Mouse (Mus musculus) B cell, adult 67 days (primary cell): ENCODE data around the gene Etfdh. TPM values are rescaled to one million over a fixed set of nuclear protein-coding genes. Genes with fewer than 3 reads are reported as not detected.

Experiments
- total RNA-seq, 2 experiments: library from RNA; stranded (reverse); gene quantifications; 4 replicates each; pipeline ENCODE4 v1.2.4; 2023

Etfdh gene
- 10 to 100 TPM; 23.4 to 24.0 TPM for total RNA-seq

DNA sequence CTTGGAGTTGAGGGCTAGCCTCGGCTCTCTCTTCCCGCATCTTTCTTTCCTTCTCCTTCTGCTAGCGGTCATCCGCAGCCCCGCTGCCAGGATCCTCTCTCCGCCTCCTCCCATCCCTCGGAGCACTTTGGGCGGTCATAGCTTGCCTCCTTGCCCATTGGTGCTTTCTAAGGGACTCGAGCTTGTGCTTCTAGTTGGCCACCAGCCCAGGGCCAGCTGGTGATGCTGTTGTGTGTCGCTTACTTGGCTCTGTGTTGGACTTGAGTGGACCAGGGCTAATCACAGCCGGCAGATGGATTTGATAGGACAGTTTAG lies at the start of gene Etfdh:
Etfdh (minus strand) TSS at position 85 of the 315 bp plus-strand sequence.

DNA sequence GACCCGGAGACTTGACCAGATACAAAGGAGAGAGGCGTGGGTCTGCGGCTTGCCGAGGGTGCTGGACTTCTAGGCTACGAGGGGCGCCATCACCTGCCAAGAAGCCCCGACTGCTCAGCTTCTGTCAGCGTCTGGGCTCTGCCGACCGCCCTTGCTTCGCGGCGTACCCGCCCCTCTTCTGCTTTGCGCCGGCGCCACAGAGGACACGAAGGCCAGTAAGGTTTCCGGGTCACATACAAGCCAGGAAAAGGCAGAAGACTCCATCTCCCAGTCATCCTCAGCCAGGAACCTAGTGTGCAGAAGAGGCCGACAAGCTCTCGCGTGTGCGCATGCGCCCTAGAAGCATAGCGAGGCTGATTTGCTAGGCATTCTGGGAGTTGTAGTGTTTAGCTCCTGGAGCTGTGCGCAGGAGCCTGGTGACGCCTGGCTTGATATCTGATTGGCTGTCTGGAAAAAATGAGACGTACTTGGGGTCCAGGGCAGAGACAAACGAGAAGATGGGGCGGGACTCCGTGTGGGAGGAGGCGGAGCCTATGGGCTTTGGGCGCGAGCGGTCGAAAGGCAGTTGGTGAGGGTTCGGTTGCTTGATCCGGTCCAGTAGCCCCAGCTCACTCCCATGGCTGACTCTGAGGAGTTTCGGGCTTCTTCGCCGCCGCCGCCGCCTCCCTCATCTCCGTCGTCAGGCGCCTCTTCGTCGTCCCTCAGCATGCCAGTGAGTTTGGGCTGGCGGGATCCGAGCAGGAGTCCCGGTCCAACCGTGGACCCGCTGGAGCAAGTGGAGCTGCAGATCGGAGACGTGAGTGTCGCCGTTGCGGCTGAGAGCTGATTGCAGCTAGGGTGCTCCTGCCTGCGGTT lies 512 bp downstream of the Etfdh start, which contains the start of gene 4930579G24Rik:
4930579G24Rik (plus strand) TSS at position 519 of the 855 bp plus-strand sequence.

DNA sequence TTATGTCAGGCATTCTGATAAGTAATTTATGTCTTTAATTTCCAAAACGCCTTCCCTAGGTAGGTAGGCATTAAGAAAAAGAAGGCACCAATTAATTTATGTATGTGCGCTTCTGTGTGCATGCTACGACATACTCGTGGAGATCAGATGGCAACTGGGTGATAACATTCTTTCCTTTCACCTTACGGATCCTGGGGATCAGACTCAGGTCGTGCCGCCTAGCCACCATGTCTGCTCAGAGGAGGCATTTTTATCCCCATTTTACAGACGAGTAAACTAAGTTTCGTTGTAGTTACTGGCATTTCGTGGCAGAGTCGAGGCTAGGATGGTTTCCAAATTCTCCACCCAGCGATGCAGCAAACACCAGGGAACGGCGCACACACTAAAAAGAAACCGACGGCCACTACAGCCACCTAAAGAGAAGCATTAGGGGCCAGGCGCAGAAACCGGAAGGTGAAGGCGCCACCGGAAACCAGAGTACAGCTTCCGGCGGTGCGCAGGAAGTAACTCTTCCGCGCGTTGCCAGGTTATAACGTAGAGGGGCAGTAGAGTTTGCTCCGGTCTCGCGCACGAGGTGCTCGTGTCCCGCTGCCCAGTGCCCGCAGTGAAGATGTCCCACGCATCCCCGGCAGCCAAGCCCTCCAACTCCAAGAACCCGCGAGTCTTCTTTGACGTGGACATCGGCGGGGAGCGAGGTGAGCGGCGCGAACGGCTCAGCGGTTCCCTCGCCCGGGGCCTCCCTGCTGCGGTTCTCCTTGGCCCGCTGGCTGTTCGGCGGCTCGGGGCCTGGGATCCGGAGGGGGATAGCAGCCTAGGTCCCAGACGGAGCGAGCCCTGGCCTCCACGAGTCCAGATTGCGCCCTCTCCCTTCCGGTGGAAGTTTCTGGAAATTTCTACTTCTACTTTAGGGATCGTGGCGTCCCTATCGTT lies 38.2 kb downstream of the Etfdh start, which contains the start of gene Ppid:
Ppid (plus strand) TSS at position 480 of the 930 bp plus-strand sequence.

DNA sequence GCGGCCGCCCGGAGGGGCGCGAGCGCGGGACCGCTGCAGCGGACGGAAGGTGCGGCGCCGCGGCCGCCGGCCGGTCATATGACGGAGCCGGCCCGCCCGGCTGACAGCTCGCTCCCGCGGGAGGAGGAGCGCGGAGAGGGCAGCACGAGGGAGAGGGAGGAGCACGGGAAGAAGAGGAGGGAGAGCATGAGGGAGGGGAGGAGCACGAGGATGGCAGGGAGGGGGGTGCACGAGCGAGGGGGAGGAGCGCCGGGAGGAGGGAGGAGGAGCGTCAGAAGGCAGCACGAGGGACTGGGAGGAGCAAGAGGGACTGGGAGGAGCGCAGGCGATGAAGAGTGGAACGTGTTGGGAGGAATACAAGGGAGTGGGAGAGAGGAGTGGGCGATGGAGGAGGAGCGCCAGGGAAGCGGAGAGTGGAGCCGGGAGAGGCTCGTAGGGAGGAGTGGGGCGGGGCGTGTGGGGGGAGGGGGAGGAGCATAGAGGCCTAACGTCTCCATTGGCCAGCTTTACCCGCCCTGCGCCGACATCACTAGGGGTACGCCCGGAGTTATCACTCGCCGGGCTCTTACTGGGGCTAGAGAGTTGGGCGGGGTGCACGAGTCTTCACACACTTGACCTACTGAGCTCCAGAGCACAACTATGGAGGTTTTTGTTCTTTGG lies 61.5 kb downstream of the Etfdh start, which contains the start of gene Fnip2:
Fnip2 (minus strand) TSS at position 94 of the 660 bp plus-strand sequence.

Other genes starting within 250 kb of the Etfdh start
- under 1 TPM in 1 of 2 experiments, not detected in 1; 0.32 TPM for gene Fnip2, start 61.7 kb downstream of the Etfdh start, total RNA-seq
- 10 to 100 TPM; 46.1 to 49.0 TPM for gene Ppid, start 38.2 kb downstream of the Etfdh start, total RNA-seq
- 1 to 10 TPM; 2.7 to 3.1 TPM for gene 4930579G24Rik, start 421 bp downstream of the Etfdh start, total RNA-seq
- gene Rxfp1, start 108.4 kb upstream of the Etfdh start, total RNA-seq = 1 to 10 TPM in 1 of 2 experiments, under 1 TPM in 1; 0.62 to 1.8 TPM
- gene Tmem144, start 223.3 kb upstream of the Etfdh start, total RNA-seq = under 1 TPM; 0.29 to 0.62 TPM